Mouse (Mus musculus) erythroblast, embryonic 14.5 days (primary cell): ENCODE measurements around the gene Tinf2.

ENCODE experiments used
- GATA1 ChIP-seq: IDR thresholded peaks from 2 replicates; pipeline ENCODE4 v1.6.1; 2012; ENCODE audit warnings: low read length, inconsistent platforms, mixed read lengths
- TAL1 ChIP-seq: IDR thresholded peaks from 3 replicates; pipeline ENCODE4 v1.6.1; 2012; ENCODE audit warnings: low read length, inconsistent platforms, mixed read lengths

DNA sequence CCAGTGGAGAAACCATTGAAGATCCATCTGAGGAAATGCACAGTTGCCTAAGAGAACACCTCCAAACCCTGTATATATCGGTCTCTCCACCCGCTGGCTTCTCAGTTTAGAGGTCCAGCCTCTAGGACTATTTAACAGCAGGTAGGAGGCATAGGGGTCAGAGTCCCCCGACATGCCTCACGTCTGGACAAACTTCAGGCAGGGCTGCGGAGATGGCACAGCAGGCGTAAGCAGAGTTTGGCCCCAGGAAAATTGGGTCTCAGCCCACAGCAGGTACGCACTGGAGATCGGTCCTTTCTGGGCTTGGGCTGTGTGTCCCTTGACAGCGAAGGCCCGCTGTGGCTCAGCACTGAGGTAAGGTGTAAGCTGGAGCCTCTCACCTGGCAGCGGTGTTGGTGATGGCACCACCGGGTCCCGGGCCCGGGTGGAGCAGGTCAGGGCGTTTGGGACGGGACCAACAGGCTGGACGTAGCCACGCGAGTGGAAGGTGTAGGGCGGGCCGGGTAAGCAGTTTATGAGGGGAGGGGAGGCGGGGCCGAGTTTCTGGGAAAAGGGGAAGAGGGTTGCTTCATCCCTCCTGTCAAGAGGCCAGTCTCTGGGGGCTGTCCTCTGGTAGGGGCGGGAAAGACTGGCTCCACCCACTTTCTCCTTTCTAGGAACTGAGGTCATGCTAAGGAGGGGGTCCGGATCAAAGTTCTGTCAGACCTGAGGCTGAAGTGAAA lies 31.5 kb upstream of the Tinf2 start:
- TF ChIP-seq GATA1 (no peak), TAL1 (no peak)
